Mouse (Mus musculus) right cerebral cortex, postnatal 36 days (tissue): ENCODE results near the gene Eme2.

Experiments used
- DNase-seq, 2 experiments: peaks; one replicate each; pipeline ENCODE4 v3.0.0; 2022; ENCODE audit warnings: low spot score in 2 of 2, mixed read lengths in 1 of 2

Gene Eme2

DNA sequence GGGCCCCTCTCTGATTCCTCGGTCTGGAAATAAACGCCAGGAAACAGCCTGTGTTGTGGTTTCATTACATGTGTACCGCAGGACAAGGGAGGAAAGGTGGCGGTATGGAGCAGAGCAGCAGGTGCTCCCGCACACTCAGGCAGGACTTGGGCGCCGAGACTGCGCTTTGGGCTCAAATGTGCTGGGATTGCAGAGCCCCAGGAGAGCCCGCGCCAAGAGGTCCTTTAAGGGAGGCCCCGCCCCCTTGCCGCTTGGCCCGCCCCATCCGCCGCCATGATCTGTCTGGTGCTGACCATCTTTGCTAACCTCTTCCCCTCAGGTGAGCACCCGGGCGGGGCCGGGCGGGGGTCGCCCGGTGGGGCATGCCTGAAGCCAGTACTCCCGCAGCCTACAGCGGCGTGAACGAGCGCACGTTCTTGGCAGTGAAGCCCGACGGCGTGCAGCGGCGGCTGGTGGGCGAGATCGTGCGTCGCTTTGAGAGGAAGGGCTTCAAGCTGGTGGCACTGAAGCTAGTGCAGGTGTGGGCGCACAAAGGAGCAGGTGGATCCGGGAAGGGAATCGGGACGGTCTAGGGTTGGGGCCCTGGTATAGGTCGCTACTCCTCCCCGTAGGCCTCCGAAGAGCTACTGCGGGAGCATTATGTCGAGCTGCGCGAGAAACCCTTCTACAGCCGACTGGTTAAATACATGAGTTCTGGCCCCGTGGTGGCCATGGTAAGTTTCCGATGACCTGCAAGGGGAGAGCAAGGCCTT lies 1.5 kb upstream of the Eme2 start, which contains the start of gene Nme3:
Nme3 (plus strand) TSS at position 260 of the 752 bp plus-strand sequence.
- peak; percentile 64 to 66 for DNase-seq

DNA sequence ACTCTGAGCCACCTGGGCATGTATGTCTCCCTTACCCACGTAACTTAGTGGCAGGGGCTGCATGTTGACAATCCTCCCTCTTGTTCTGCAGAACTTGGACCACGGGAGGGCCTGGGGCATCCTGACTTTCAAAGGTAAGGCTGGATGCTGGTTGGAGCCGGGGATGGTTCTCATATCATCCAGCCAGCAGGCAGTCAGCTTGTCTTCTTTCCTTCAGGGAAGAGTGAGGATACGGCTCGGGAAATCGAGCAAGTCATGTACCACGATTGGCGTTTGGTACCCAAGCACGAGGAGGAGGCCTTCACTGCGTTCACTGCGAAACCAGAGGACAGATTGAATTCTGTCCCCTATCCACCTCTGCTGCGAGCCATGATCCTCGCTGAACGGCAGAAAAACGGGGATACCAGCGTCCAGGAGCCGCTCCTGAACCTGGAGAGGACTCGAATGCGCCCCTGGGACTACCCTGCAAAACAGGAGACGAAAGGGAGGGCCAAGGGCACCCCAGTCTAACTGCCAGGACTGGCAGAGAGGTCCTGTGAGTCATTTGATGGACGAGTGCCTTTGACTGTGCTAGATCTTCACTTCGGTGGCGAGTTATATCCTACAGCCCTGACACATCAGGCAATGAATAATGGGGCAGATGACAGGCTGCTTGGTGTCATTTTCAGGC lies 819 bp upstream of the Eme2 start:
- no peak for DNase-seq

DNA sequence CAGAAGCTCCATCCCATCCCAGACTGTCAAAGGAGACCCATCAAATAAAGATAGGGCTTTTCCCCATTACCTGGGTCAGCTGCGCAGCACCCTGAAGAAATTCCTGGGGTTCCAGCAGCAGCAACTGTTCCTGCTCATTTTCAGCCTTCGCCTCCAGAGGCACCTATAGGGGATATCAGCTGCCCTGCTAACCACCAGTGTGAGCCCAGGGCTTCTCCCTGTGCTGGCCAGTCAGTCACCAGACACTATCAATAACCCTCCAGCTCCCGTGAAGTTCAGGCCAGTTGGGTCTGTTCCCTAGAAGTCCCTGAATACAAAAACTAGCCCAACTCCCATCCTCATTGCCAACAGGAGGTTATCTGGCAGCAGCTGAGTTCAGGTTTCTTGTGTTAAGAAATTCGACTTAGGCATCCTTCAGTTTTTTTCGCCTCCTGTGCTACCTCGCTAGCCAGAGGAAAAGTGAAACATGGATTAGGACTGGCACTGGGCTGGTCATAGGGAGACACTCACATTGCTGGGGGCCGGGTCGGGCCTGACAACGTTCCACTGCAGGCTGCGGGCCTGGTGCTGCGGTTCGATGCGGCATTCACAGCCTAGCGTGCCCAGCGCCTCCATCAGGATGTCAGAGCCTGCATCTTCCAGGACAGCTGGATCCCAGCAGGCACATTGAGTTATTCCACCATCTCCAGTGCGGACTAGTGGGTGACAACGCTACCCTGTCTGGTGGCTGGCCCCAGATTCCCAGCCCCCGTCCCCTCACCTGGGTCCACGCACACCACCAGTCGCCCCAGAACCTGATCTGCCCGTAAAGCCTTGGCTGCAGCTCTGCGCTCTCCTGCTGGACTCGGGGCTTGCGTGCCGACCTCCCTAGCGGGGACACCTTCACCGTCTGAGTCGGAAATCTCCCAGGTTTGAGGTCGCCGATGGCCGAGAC lies 559 bp downstream of the Eme2 start:
- no peak for DNase-seq

DNA sequence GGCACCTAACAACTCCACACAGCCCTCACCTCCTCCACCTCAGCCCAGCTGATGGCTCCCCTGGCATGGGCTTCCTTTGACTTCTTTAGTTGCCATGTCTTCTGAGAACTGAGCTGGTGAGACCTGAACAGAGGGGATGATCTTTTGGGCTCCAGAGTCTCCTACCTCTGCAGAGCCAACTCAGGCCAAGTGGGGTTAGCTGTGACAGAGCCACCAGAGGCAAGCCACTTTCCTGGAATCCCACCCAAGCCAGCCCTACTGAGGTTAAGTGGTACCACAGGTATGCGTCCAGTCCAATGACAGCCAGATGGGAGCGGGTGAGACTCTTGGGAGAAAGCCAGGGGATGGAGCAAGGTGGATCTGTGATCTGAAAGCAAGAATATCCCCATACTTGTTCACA lies 1.6 kb downstream of the Eme2 start:
- no peak for DNase-seq

DNA sequence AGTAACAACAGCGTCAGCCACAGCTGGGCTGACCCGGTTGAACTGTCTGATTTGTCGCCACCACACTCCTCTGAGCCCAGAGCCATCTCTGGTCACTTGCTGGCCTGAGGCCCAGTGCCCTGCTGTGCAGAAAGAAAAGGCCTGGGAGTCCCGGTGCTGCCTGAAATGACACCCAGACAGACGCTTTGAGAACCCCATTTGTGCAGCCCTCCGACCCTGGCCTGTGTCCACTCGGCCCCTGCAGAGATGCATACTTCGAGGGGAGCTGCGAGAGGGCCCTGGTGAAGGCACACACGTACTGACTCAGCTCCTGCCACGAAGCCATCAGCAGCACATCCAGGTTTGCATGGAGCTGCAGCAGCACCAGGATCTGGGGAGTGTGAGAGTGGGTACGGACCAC lies 2.1 kb downstream of the Eme2 start:
- DNase-seq, result no peak

DNA sequence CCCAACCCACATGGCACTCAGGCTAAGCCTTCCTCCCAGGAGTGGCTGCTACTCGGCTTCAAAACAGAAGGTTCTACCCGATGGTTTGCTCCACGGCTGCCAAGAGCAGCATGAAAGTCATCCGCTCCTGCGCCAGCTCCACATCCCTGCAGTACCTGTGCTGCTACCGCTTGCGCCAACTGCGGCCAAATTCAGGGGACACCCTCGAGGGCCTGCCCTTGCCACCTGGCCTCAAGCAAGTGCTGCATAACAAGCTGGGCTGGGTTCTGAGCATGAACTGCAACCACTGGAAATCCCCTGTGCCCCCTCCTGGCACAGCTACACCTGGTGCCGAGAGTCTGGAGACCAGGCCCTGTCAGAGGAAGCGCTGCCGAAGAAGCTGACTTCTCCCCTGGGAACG lies 3.6 kb downstream of the Eme2 start:
- DNase-seq, result no peak

DNA sequence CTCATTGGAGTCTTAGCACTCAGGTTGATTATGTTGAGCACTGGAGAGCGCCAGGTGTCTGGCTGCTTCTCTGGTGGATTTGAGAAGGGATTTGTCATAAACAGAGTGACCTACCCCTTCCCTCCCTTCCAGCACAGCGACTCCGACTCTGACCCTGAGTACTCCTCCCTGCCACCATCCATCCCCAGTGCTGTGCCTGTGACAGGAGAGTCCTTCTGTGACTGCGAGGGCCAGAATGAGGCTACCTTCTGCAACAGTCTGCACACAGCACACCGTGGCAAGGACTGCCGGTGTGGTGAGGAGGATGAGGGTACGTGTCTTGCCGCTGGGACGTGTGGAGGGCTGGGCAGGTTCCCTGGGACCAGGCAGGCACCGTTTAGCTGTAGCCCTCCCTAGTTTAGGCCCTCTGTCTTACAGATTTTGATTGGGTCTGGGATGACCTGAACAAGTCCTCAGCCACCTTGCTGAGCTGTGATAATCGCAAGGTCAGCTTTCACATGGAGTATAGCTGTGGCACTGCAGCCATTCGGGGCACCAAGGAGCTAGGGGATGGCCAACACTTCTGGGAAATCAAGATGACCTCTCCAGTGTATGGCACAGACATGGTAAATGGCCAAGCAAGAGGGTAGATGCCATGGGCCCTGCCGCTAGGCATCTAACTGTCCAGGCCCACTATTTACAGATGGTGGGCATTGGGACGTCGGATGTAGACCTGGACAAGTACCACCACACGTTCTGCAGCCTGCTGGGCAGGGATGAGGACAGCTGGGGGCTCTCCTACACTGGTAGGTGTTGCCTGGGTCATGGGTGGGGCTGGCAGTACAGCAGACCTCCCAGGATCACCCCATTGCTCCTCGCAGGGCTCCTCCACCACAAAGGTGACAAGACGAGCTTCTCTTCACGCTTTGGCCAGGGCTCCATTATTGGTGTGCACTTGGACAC lies 4.5 kb downstream of the Eme2 start:
- no peak for DNase-seq

DNA sequence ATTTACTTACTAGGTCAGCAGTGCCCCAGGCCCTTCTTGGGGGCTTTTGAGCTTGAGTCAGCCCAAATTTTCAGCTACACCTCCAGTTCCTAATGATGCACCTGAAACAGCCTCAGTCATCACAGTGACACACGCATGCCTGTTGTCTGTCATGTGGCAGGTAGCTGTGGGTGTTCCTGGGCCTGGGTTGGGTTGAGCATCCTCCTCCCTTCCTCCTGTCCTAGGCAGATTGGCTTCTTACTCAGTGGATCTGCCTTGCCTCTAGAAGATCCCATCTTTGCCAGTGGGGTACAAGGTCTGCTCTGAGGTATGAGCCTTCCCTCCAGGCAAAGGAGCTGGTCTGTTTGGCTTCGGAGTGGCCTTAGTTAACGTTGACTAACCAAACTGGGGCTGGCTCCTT lies 6.0 kb downstream of the Eme2 start:
- no peak for DNase-seq

DNA sequence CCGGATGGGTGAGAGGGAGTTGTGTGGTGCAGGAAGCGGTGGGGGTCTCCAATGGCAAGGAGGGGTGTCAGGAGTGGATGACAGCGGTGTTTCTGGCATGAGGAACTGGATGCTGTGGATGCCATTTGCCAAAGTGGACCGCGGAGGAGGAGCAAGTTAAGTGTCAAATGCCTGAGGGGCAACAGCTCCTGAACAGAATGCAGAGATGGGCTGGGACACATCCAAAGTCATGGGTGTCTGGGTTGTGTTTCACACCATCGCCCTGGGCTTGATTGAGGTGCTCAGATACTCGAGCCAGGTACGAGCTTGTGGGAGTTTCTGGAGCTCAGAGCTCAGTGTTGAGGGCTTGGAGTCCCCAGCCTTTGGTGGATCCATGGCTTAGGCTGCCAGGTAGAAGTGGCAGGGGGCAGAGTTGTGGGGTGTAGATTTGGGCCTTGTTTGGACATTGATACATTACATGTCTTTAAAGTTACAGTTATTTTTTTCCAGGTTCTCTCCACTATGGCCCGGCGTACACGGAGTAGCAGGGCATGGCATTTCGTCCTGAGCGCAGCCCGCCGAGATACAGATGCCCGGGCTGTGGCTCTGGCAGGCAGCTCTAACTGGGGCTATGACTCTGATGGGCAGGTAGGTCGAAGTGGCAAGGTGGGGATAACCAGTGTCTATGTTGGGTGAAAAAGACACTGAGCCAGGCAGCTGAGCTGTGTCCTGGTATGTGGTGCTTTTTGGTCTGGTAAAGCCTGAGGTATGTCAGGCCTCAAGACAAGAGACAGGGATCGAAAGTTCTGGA lies 7.4 kb downstream of the Eme2 start:
- no peak for DNase-seq

DNA sequence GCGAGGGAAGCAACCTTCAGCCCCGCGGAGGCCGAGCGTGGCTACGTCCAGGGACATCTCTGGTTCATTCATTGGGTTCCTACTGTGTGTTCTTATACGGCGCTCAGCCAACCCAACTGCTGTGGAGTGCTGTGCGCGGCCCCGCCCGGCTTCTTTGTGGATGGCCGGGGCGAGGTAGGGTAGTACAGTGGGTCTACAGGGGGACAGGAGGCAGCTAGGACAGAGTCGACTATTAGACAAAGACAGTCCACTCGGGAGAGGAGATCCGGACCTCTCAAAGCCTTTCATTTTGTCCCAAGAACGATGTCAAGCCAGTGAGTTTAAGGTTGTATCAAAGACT lies 8.0 kb downstream of the Eme2 start:
- no peak for DNase-seq

DNA sequence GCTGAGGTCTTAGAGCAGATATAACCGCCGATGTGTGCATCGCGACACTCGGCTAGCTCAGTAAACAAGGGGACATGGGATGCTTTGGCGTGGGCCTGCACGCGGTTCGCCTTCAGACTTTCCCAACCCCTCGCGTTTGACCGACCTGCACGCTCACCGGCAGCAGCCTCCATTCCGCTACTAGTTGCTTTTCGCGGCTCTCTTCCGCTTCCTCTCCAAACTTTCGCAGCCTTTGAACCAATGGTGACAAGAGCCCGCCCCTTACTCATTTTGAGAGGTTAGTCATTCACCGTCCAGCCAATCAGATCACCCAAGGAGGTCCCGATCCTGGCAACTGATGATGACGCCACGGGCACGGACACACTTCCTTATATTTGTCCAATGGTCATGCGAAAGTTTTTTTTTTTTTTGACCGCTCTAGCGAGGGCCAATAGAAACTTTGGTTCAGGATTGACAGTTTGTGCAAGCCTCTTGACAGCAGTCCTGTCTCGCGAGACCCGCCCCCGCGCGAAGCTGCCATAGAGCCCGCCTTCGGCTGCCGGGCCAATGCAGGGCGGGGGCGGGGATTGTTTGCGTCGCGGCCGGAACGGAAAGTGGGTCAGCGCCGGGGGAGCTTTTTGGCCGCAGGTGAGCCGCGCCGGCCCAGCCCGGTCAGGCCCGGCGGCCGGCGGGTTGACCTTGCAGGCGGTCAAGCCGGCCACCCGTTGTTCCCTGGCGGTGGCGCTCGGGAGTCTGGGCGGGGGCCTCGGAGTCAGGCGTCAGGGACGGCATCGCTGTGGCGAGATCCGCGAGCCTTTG lies 8.6 kb downstream of the Eme2 start, which contains the start of the genes Nubp2 and Spsb3:
Nubp2 (minus strand) TSS at position 216 of the 798 bp plus-strand sequence.
Spsb3 (plus strand) TSS at position 510 of the 798 bp plus-strand sequence.
- DNase-seq, result peak; percentile 99 to 100

DNA sequence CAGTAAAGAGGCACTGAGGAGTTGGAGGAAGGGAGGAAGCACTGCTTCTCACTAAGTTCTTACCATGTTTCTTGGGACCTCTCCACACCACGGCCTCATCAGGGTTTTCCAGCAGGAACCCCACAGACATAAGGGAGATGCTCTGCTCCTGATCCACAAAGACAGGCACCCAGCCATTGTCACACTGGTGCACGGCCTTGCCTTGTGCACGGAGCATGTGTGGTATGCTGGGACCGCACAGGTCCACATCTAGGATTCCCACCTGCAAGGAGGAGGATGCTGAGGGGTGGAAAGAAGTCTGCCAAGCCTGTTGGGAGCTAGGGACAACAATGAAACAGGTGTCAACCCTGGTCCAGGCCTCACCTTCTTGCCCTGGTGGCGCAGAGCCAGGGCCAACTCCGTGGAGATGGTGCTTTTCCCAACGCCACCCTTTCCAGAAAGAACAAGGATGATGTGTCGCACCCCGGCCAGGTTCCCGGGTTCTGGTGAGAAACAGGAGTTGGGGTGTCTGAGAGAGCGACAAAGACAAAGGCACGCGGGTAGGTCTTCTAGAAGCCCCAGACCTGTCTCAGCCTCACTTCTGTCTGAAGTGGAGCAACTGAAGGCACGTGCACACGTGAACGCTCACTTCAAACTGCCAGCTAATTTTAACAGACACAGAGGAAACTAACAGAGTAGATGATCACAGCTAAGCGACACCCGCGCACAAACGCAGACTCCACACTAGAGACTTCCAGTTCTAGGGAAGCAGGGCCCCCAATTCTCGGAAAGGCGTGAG lies 9.3 kb downstream of the Eme2 start:
- no peak for DNase-seq

DNA sequence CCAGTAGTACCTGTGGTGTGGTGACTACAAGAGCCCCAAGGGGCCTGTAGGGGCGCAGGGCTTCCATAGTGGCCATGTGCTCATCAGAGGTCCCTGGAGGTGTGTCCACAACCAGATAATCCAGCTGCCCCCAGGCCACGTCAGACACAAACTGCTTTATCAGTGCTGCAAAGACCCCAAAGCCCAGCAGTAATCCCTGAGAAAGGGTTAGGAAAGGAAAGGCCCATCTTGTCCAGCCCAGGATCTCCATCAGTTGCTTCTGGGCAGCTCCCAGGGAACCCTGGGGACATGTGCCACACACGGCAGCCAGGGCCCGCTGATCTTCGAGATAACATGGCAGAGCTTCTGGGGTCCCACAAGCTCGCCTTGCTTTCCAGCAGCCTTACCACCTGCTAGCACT lies 10.5 kb downstream of the Eme2 start:
- DNase-seq, result no peak

DNA sequence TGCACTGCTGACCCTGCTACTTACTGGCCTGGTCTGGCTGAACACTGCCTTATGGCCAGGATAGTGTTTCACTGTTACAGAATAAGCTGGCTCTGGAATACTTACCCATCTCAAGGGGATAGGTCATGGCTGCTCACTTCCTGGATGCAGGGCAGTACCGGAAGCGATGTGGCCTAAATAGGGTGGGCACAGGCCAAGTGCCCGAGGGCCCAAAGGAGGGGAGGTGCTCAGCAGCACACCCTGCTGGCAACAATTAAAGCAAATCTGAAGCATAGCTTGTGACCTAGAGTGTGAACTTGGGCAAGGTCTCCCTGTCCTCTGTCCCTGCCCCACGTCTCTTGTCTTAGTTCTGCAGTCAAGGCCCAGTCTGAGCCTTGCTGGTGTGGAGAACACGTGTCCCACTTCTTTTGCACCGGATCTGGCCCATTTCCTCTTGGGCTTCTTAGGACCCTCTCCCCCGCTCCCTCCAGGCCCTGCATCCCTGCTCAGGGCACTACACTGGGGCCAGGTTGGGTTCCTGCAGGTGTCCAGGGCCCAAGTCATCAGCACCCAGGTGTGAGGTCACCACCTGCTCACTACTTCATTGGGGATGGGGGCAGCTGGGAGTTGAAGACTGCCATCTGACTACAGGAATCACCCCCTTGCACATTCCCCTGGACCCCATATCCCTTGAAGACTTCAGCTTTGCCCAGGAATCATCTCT lies 13.0 kb downstream of the Eme2 start:
- no peak for DNase-seq

DNA sequence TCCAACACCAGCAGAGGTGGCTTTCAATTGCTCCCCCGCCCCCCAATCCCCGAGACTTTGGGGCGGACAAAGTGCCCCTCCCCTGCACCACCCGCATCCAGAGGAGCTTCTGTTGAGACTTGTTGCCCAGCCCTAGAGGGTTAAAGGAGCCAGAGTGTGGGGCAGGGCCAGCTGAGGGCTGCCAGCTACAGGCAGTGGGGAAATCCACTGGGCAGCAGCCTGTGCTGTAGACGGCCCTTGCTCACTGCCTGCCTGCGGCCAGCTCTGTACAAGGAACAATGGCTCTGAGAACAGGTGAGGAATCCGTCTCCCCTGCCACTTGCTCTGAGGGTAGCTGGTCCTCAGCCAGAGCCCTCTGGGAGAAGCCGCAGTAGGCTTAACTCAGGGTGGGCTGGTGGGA lies 16.4 kb downstream of the Eme2 start:
- no peak for DNase-seq

DNA sequence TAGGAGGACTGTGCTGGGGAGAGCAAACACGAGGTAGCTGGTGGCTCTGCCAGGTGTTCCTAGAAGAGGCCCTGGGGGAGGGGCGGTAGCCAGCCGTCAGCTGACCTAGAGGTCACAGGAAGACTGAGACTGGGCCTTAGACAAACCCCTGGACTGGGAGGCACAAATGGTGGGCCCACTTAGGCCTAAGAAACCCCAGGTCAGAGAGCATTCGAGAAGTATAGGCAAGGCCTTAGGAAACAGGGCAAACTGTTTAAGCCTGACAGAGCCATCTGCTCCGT lies 16.8 kb downstream of the Eme2 start:
- no peak for DNase-seq

DNA sequence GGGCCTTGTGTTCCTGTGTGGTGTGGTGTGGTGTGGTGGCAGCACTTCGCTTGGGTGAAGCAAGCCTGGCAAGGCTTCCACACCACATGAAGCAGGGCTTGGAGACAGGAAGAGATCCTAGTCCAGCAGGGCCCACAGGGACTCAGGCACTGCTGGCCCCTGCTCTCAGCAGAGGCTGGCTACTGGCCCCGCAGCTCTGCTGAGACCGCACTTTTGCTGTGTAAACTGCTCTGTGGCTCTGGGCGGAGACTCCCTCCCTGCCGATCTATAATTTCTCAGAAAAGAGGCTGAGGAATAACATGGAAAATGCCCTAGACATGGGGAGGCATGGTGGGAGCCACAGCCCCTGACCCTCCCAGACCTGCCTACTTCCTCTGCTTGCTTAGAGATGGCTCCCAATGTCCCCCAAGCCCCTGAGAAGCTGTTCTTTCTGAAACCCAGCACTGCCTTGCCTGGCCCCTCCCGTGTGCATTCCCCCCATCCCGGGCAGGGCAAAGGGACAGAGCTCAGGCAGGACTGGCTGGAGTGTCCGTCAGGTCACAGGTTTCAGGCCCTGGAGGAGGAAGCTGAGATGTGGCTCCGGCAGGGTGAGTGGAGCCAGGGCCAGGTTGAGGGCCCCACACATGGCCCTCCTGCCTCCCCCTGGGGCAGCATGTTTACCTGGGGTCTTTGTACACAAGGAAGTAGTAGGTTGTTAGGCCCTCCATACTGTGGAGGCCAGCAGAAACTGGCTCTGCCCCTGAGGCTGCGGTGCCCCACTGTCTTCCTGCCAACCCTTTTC lies 17.4 kb downstream of the Eme2 start:
- no peak for DNase-seq

DNA sequence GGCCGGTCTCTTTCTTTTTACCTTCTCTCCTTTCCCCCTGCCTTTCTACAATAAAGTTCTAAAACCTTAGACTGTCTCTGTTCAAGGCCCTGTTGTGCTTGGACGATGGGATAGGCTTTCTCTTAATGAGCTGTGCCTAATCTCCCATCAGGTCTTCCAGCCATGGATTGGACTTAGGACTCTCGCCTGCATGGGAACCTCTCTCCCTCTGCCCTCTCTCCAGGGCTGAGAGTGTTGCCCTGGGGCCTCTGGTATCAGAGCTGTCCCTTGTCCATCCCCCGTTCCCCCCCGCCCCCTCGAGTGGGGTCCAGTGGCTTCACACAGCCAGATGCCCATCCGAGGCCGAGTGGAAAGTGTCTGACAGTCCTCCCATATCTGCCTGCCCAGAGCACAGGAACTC lies 19.9 kb downstream of the Eme2 start:
- DNase-seq, result no peak
